Mouse (Mus musculus) right cerebral cortex, adult 18-20 months (tissue): ENCODE data around the gene Gm29735.
A peak's percentile ranks its signal among the peaks of the same experiment; 100 is the strongest.
"Not testable (repeated sequence)": the region's sequence is repeated elsewhere in the genome, so short reads cannot be mapped to it uniquely, and the experiment has no call there.

ENCODE experiments used
- DNase-seq: peaks from one replicate; pipeline ENCODE4 v3.0.0; 2022; ENCODE audit warnings: mixed read lengths

Gene Gm29735

GRCm38 (mm10) chr7:142157013-142157412 is at the start of gene Gm29735:
Gene Gm29735 (minus strand): TSS chr7:142157113.
- not testable (repeated sequence) for DNase-seq

GRCm38 (mm10) chr7:142205488-142205887 is 48.6 kb upstream of the Gm29735 start:
- no peak for DNase-seq

- DNase-seq: no peak
Measured at GRCm38 (mm10) chr7:142201064-142201463, 44.2 kb upstream of the Gm29735 start, which contains the start of gene Krtap5-3. Gene Krtap5-3 (plus strand): TSS chr7:142201364.

GRCm38 (mm10) chr7:142198748-142199147 is 41.8 kb upstream of the Gm29735 start:
- no peak for DNase-seq

- DNase-seq: no peak
Measured at GRCm38 (mm10) chr7:142190289-142190688, 33.4 kb upstream of the Gm29735 start, which contains the start of gene Gm10153. Gene Gm10153 (minus strand): TSS chr7:142190389.

- DNase-seq: no peak
Measured at GRCm38 (mm10) chr7:142188156-142188555, 31.2 kb upstream of the Gm29735 start.

GRCm38 (mm10) chr7:142181021-142181420 is 24.1 kb upstream of the Gm29735 start:
- DNase-seq: no peak

GRCm38 (mm10) chr7:142178685-142179084 is 21.8 kb upstream of the Gm29735 start:
- DNase-seq: peak; percentile 6

- DNase-seq: not testable (repeated sequence)
Measured at GRCm38 (mm10) chr7:142175905-142176304, 19.0 kb upstream of the Gm29735 start, which contains the start of gene Krtap5-2. Gene Krtap5-2 (minus strand): TSS chr7:142176005.

GRCm38 (mm10) chr7:142169836-142170235 is 12.9 kb upstream of the Gm29735 start:
- no peak for DNase-seq

- not testable (repeated sequence) for DNase-seq
Measured at GRCm38 (mm10) chr7:142165639-142166038, 8.7 kb upstream of the Gm29735 start, which contains the start of gene Gm4553. Gene Gm4553 (minus strand): TSS chr7:142165739.

- DNase-seq: no peak
Measured at GRCm38 (mm10) chr7:142159366-142159765, 2.5 kb upstream of the Gm29735 start.

- DNase-seq: no peak
Measured at GRCm38 (mm10) chr7:142155308-142155707, 1.6 kb downstream of the Gm29735 start.

GRCm38 (mm10) chr7:142152191-142152590 is 4.7 kb downstream of the Gm29735 start:
- no peak for DNase-seq

- no peak for DNase-seq
Measured at GRCm38 (mm10) chr7:142148633-142149032, 8.3 kb downstream of the Gm29735 start.

GRCm38 (mm10) chr7:142146033-142146432 is 10.9 kb downstream of the Gm29735 start:
- peak; percentile 33 for DNase-seq

- DNase-seq: peak; percentile 20
Measured at GRCm38 (mm10) chr7:142145413-142145940, 11.4 kb downstream of the Gm29735 start.

GRCm38 (mm10) chr7:142144507-142144906 is 12.4 kb downstream of the Gm29735 start, which contains the start of gene Gm45337:
Gene Gm45337 (minus strand): TSS chr7:142144607.
- DNase-seq: no peak

GRCm38 (mm10) chr7:142143506-142144010 is 13.4 kb downstream of the Gm29735 start:
- DNase-seq: not testable (repeated sequence)

- DNase-seq: no peak
Measured at GRCm38 (mm10) chr7:142140696-142141095, 16.2 kb downstream of the Gm29735 start.

GRCm38 (mm10) chr7:142135934-142136333 is 21.0 kb downstream of the Gm29735 start, which contains the start of gene Gm39115:
Gene Gm39115 (minus strand): TSS chr7:142136034.
- not testable (repeated sequence) for DNase-seq

- peak; percentile 19 for DNase-seq
Measured at GRCm38 (mm10) chr7:142134206-142134995, 22.5 kb downstream of the Gm29735 start.

- no peak for DNase-seq
Measured at GRCm38 (mm10) chr7:142128843-142129242, 28.1 kb downstream of the Gm29735 start.

GRCm38 (mm10) chr7:142120629-142121028 is 36.3 kb downstream of the Gm29735 start, which contains the start of gene Gm45618:
Gene Gm45618 (minus strand): TSS chr7:142120729.
- DNase-seq: not testable (repeated sequence)
